Mouse (Mus musculus): ENCODE measurements around the gene Apba2. TPM values are rescaled to one million over a fixed set of nuclear protein-coding genes. Genes with fewer than 3 reads are reported as not detected.

The Apba2 gene
- polyA plus RNA-seq, 1 experiment from 2014 or later, result 166 TPM

- H3K9ac ChIP-seq (replicated peaks; ENCODE audit: low read depth, low read length), result no peak overlapping the region
- no peak for ATAC-seq (ENCODE audit: low read depth)
- WGBS, result 96% methylated on average over 5 of the region's 5 CpGs
Observed at GRCm38 (mm10) chr7:64665716-64666298, 164.3 kb downstream of the Apba2 start.

DNA sequence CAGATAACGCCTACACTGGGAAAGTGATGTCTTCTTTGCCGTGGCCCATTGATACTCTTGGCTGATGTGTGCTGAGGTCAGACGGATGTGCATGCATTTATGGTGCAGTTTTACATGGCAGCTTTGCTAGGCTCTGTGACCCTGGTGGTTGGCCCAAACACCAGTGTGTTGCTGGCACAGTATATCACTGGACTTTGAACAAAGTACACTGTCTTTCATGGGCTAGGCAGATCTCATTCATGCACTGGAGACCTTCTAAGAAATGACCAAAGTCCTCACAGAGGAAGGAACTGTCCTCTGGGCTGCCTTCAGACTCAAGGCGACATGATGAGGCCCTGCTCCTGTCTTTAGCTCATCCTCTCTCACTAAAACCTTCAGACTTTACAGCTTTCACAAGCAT, 166.5 kb downstream of the Apba2 start:
- no peaks in the 10 kb centered on the region for H3K9me3 ChIP-seq (ENCODE audit: control insufficient read depth, low read length)
- H3K4me1 ChIP-seq (ENCODE audit: control insufficient read depth, insufficient read depth, low read length), result no peaks in the 10 kb centered on the region
- no peak overlapping the region for H3K4me3 ChIP-seq (ENCODE audit: low read depth, low read length)
- H3K27ac ChIP-seq (ENCODE audit: low read depth, low read length), result no peak overlapping the region
- no peaks in the 10 kb centered on the region for H3K36me3 ChIP-seq (ENCODE audit: control insufficient read depth, insufficient read depth, low read length)
- WGBS, result 93% methylated on average over 4 of the region's 4 CpGs
- no peaks in the 10 kb centered on the region for H3K27me3 ChIP-seq (ENCODE audit: control insufficient read depth, insufficient read depth, low read length)
- H3K4me2 ChIP-seq (ENCODE audit: low read depth, low read length), result no peak overlapping the region
- ATAC-seq (ENCODE audit: low read depth), result no peak
- H3K9ac ChIP-seq (replicated peaks; ENCODE audit: low read depth, low read length), result no peak overlapping the region

More at GRCm38 (mm10) chr7:64665716-64666298, 164.3 kb downstream of the Apba2 start:
- Histone ChIP-seq H3K27ac (ENCODE audit: low read depth, low read length) (no peak overlapping the region), H3K36me3 (ENCODE audit: control insufficient read depth, insufficient read depth, low read length) (no peaks in the 10 kb centered on the region), H3K4me1 (ENCODE audit: control insufficient read depth, insufficient read depth, low read length) (no peaks in the 10 kb centered on the region), H3K4me2 (ENCODE audit: low read depth, low read length) (no peak overlapping the region), H3K27me3 (ENCODE audit: control insufficient read depth, insufficient read depth, low read length) (no peaks in the 10 kb centered on the region), H3K9me3 (ENCODE audit: control insufficient read depth, low read length) (no peaks in the 10 kb centered on the region), H3K4me3 (ENCODE audit: low read depth, low read length) (no peak overlapping the region)

GRCm38 (mm10) chr7:64679771-64680479, 178.4 kb downstream of the Apba2 start:
- Histone ChIP-seq H3K27ac (ENCODE audit: low read depth, low read length) (no peak overlapping the region), H3K36me3 (ENCODE audit: control insufficient read depth, insufficient read depth, low read length) (no peaks in the 10 kb centered on the region), H3K9me3 (ENCODE audit: control insufficient read depth, low read length) (no peaks in the 10 kb centered on the region), H3K4me2 (ENCODE audit: low read depth, low read length) (no peak overlapping the region), H3K27me3 (ENCODE audit: control insufficient read depth, insufficient read depth, low read length) (no peaks in the 10 kb centered on the region), H3K4me1 (ENCODE audit: control insufficient read depth, insufficient read depth, low read length) (no peaks in the 10 kb centered on the region), H3K9ac (replicated peaks; ENCODE audit: low read depth, low read length) (no peak overlapping the region), H3K4me3 (ENCODE audit: low read depth, low read length) (no peak overlapping the region)
- 95% methylated on average over 10 of the region's 10 CpGs for WGBS
- no peak for ATAC-seq (ENCODE audit: low read depth)

GRCm38 (mm10) chr7:64684893-64685292, 183.4 kb downstream of the Apba2 start:
- WGBS, result 62% methylated on average over 4 of the region's 4 CpGs
- H3K27me3 ChIP-seq (ENCODE audit: control insufficient read depth, insufficient read depth, low read length), result no peaks in the 10 kb centered on the region
- 0 out of 2 replicates have a peak, but pooled peaks have one; percentile 19 for ATAC-seq (ENCODE audit: low read depth)
- H3K4me3 ChIP-seq (ENCODE audit: low read depth, low read length), result no peak overlapping the region
- H3K9me3 ChIP-seq (ENCODE audit: control insufficient read depth, low read length), result no peaks in the 10 kb centered on the region
- H3K4me2 ChIP-seq (ENCODE audit: low read depth, low read length), result no peak overlapping the region
- H3K36me3 ChIP-seq (ENCODE audit: control insufficient read depth, insufficient read depth, low read length), result no peaks in the 10 kb centered on the region
- H3K4me1 ChIP-seq (ENCODE audit: control insufficient read depth, insufficient read depth, low read length), result peaks cover 11% of the 10 kb centered on the region; the same call in 1 of the 2 replicates
- no peak overlapping the region for H3K27ac ChIP-seq (ENCODE audit: low read depth, low read length)
- H3K9ac ChIP-seq (replicated peaks; ENCODE audit: low read depth, low read length), result no peak overlapping the region

- Histone ChIP-seq H3K27ac (ENCODE audit: low read depth, low read length) (no peak overlapping the region; the same call in 1 of the 2 replicates), H3K4me1 (ENCODE audit: control insufficient read depth, insufficient read depth, low read length) (peaks cover 11% of the 10 kb centered on the region; the same call in 1 of the 2 replicates), H3K4me2 (ENCODE audit: low read depth, low read length) (peak overlapping the region; percentile 21; the same call in 1 of the 2 replicates), H3K9ac (replicated peaks; ENCODE audit: low read depth, low read length) (no peak overlapping the region), H3K36me3 (ENCODE audit: control insufficient read depth, insufficient read depth, low read length) (no peaks in the 10 kb centered on the region), H3K27me3 (ENCODE audit: control insufficient read depth, insufficient read depth, low read length) (no peaks in the 10 kb centered on the region), H3K4me3 (ENCODE audit: low read depth, low read length) (no peak overlapping the region), H3K9me3 (ENCODE audit: control insufficient read depth, low read length) (no peaks in the 10 kb centered on the region)
- peak; percentile 66 for ATAC-seq (ENCODE audit: low read depth)
- WGBS, result 14% methylated on average over 14 of the region's 14 CpGs
Observed at GRCm38 (mm10) chr7:64688115-64688817, 186.8 kb downstream of the Apba2 start.

DNA sequence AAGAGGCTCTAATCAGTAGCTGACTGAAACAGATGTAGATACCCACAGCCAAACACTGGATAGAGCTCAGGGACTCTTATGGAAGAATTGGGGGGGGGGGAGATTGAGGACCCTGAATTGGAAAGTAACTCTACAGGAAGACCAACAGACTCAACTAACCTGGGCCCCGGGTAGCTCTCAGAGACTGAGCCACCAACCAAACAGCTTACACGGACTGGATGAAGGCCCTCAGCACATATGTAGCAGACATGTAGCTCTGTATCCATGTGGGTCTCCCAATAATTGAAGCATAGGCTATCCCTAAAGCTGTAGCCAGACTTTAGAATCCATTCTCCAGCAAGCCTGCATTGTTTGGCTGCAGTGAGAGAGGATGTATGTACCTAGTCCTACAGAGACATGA, 190.3 kb downstream of the Apba2 start:
- Histone ChIP-seq H3K9ac (replicated peaks; ENCODE audit: low read depth, low read length) (no peak overlapping the region), H3K4me3 (ENCODE audit: low read depth, low read length) (no peak overlapping the region), H3K27me3 (ENCODE audit: control insufficient read depth, insufficient read depth, low read length) (no peaks in the 10 kb centered on the region), H3K27ac (ENCODE audit: low read depth, low read length) (no peak overlapping the region), H3K9me3 (ENCODE audit: control insufficient read depth, low read length) (no peaks in the 10 kb centered on the region), H3K4me1 (ENCODE audit: control insufficient read depth, insufficient read depth, low read length) (peaks cover 20% of the 10 kb centered on the region), H3K4me2 (ENCODE audit: low read depth, low read length) (no peak overlapping the region), H3K36me3 (ENCODE audit: control insufficient read depth, insufficient read depth, low read length) (0 out of 2 replicates have a peak, but pooled peaks cover 7% of the 10 kb centered on the region)
- no peak for ATAC-seq (ENCODE audit: low read depth)
- WGBS, result 93% methylated on average over 2 of the region's 2 CpGs

DNA sequence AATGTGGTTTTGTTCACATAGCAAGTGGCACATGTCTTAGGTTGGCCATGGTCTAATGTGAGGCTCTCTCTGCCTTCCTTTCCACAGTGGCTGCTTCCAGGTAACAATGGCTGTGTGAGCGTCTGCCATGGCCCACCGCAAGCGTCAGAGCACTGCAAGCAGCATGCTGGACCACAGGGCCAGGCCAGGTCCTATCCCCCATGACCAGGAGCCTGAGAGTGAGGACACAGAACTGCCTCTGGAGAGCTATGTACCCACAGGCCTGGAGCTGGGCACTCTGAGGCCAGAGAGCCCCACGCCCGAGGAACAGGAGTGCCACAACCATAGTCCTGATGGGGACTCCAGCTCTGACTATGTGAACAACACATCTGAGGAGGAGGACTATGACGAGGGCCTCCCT, 193.4 kb downstream of the Apba2 start:
- no peak for ATAC-seq (ENCODE audit: low read depth)
- H3K4me2 ChIP-seq (ENCODE audit: low read depth, low read length), result no peak overlapping the region
- 0 out of 2 replicates have a peak, but pooled peaks cover 7% of the 10 kb centered on the region for H3K36me3 ChIP-seq (ENCODE audit: control insufficient read depth, insufficient read depth, low read length)
- no peaks in the 10 kb centered on the region for H3K9me3 ChIP-seq (ENCODE audit: control insufficient read depth, low read length)
- peaks cover 20% of the 10 kb centered on the region for H3K4me1 ChIP-seq (ENCODE audit: control insufficient read depth, insufficient read depth, low read length)
- no peaks in the 10 kb centered on the region for H3K27me3 ChIP-seq (ENCODE audit: control insufficient read depth, insufficient read depth, low read length)
- H3K4me3 ChIP-seq (ENCODE audit: low read depth, low read length), result no peak overlapping the region
- WGBS, result 98% methylated on average over 6 of the region's 6 CpGs
- no peak overlapping the region for H3K9ac ChIP-seq (replicated peaks; ENCODE audit: low read depth, low read length)
- no peak overlapping the region for H3K27ac ChIP-seq (ENCODE audit: low read depth, low read length)

- WGBS, result 21% methylated on average over 14 of the region's 14 CpGs
- peak; percentile 76 for ATAC-seq (ENCODE audit: low read depth)
- Histone ChIP-seq H3K27me3 (ENCODE audit: control insufficient read depth, insufficient read depth, low read length) (no peaks in the 10 kb centered on the region), H3K4me2 (ENCODE audit: low read depth, low read length) (peak overlapping the region; percentile 18; the same call in 1 of the 2 replicates), H3K9ac (replicated peaks; ENCODE audit: low read depth, low read length) (no peak overlapping the region), H3K36me3 (ENCODE audit: control insufficient read depth, insufficient read depth, low read length) (0 out of 2 replicates have a peak, but pooled peaks cover 7% of the 10 kb centered on the region), H3K27ac (ENCODE audit: low read depth, low read length) (peak overlapping the region; percentile 63), H3K4me1 (ENCODE audit: control insufficient read depth, insufficient read depth, low read length) (peaks cover 20% of the 10 kb centered on the region), H3K9me3 (ENCODE audit: control insufficient read depth, low read length) (no peaks in the 10 kb centered on the region), H3K4me3 (ENCODE audit: low read depth, low read length) (no peak overlapping the region)
Observed at GRCm38 (mm10) chr7:64696521-64697281, 195.2 kb downstream of the Apba2 start.

Data from neural tube, embryonic 14.5 days (tissue).